Mouse (Mus musculus): Measurements from ENCODE around the gene Epb41l2.
A peak's percentile ranks its signal among the peaks of the same experiment; 100 is the strongest.

Gene Epb41l2

DNA sequence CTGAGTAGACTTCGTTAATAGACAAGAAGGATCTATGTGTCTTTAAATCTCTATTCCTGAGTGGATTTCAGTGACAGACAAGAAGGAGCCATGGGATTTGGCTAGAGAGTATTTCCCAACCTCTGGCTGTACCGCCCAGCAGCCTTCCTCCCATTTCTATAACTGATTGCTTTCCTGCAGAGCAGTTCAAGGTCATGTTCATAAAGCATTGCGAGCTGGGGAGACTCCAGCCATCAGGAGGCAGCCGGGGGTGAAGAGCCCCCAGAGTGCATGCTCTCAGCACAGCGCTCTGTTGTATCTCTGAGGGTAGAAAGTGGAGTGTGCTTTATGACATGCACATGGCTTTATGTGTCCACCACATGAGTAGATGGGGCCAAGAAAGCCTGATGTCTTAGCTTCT lies 123.2 kb downstream of the Epb41l2 start:
- no peak for DNase-seq (ENCODE audit: low read depth, low spot score)

DNA sequence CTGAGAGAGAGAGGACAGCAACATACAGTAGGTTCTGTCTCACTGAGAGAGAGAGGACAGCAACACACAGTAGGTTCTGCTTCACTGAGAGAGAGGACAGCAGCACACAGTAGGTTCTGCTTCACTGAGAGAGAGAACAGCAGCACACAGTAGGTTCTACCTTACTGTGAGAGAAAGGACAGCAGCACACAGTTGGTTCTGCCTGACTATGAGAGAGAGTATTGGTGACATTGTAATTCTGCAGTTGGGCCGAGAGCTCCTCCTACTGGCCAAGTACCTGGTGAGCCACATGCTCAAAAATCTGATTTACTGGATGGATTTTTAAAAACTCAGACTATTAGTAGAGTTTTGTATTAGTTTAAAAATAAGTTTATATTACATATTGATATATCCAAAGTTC lies 128.9 kb downstream of the Epb41l2 start:
- peak; percentile 46 for DNase-seq (ENCODE audit: low read depth, low spot score)

DNA sequence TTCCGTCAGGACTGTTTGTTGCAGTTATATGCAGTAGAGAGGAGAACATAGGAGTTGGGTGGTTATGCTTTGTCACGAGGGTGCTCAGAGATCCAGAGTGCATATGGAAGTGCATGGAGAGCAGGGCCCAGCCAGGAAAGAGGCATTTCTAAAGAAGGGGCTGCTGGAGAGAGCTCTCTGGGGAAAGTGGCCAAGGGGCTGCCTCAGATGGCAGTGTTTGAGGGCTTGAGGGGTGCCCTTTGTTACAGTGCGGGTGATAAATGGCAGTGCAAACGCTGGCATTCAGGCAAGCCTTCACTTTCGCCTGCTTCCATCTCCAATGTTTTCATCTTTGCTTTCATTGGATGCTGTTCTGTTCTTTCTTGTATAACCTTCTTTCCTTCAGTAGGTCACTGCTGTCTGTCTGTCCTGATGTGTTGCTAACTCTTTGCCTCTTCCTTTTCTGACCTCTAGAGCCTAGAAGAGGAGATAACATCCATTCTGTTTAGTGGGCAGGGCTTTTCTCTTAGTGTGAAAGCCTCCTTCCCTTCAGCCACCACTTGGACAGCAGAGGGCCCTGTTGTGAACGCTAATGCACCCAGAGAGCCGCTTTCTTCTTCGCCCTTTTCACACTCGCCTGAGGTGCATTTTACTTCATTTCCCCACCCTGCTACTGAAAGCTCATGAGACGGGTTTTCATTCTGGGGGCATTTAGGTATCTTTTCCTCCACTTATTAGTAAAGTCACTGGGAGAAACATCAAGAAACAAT lies 139.9 kb downstream of the Epb41l2 start:
- DNase-seq (ENCODE audit: low read depth, low spot score), result no peak

DNA sequence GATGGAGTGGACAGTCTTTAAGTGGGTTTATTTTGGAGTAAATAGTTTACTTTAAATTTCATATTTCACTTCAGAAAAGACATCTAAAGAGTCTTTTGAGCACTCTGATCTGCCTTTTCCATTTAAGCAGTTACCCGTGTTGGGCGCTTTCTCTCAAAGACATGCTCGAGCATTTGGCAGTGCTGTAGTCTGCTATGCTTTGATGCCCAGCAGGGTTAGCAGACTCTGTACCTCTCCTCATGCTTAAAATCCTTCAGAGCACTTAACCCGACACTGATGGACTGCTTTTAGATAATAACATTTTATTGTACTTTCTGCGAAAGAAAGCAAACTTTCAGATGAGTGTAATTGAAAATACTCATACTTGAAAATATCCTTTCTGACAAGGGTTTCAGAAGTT lies 143.7 kb downstream of the Epb41l2 start:
- no peak for DNase-seq (ENCODE audit: low read depth, low spot score)

DNA sequence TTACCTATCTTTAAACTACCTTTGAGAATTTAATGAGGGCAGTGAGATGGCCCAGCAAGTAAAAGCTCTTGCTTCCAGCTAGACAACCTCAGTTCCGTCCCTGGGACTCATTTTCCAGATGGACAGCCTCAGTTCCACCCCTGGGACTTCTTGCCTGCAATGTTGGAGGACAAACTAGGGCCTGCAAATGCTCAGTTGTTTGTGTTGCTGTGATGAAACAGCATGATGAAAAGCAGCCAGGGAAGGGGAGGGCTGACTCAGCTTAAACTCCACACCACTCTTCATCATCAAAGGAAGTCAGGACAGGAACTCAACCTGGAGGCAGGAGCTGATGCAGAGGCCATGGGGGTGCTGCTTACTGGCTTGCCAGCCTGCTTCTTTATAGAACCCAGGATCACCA lies 154.2 kb downstream of the Epb41l2 start:
- DNase-seq (ENCODE audit: low read depth, low spot score), result no peak

DNA sequence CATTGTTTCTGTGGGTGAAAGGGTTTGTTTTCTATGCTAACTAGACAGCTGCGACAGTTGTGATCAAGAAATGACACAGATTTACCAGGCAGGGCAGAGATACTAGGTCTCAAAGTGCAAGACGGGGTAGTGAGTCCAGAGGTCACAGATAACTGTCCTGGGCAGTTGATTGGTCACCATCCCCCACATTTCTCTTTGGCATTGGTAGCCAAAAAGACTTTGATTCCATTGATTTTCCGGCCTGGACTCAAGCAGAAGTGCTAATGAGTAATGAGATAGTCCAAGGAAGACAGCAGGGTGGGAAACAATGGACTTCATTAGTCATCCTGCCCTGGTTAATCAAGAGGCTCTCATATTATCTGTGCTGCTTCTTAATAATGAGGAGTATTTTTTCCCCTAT lies 160.4 kb downstream of the Epb41l2 start:
- DNase-seq (ENCODE audit: low read depth, low spot score), result no peak

DNA sequence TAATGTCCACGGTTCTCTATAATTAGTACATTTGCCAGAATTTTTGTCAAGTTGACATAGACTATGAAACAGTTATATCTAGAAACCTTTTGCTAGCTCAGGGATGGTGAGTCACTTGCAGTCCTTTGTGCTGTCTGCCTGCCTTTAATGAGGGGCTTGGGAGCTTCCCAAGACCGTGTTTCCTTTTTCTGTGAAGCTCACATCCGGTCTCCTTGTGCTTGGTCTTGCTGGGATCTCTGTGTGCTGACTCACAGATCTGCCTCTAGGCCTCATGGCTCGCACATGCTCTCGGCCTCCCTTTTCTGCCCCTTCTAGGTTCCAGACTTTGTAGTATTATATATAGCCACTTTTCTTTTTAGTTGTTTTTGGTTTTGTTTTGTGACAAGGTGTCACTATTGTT lies 160.8 kb downstream of the Epb41l2 start:
- DNase-seq (ENCODE audit: low read depth, low spot score), result no peak

DNA sequence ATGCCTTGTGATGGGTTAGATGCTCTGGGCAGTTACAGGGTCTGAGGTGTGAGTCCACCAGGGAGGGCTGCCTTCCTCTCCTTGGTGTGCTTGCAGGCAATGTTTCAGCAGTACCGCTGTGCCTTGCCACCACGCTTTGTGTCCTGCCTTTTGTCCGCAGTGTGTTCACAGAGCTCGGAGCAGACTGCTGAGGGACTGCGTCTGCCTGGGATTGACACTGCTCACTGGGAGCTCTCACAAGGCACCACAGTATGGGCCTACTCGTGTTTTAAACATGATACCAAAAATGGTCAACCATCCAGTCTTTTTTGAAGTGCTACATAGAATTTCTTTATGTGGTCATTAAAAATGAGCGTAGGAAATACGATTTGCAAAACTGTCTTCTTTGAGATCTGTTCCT lies 164.1 kb downstream of the Epb41l2 start:
- DNase-seq (ENCODE audit: low read depth, low spot score), result no peak

DNA sequence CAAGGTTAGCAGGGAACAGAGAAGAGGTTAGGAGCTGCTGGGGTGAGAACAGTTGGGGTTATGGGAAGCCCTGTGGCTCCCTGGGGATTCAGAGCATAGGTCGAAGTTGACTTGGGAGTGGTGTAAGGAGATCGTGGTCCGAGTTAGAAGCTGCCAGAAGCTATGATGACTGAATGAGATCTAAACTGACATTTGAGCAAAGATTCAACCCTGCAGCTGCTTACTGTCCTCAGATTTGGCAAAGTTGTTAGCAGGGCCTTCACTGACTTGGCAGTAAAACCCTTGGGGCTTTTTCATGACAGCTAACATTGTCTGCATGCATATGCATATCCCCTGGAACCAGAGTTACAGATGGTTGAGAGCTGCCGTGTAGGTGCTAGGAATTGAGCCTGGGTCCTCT lies 166.6 kb downstream of the Epb41l2 start:
- no peak for DNase-seq (ENCODE audit: low read depth, low spot score)

DNA sequence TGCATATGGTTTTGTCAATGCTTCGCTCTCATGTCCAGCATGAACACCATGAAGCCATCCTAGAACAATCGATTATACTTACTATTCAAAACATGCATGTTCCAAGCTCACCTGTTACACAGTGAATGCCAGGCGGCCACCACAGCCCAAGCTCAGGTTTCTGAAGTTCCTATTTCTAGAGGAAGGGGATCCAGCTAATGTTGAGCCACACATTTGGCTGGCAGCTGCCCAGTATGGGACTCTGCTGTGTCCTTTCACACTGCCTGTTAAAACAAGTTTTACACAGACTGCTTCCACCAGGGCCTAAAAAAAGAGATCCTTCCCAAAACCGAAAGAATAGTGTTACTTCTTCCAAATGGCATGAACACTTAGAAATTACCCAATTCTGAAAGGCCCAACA lies 167.0 kb downstream of the Epb41l2 start:
- no peak for DNase-seq (ENCODE audit: low read depth, low spot score)

DNA sequence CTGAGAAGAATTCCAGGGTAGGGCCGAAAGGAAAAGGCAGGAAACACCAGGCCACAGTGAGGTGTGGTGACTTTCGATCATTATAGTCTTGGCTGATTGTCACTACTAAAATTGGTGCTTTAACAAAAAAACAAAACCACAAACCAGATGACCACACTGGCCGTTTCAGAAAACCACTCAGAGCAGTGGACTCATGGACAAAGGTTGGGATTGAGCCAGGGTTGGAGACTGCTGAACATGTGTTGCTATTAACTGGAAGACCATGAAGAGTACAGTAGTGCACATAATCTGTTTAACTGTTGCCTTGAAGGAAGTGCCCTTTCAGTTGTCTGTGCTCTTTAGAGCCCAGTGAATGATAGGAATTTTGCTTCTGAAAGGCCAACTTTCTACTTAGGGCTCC lies 167.5 kb downstream of the Epb41l2 start:
- no peak for DNase-seq (ENCODE audit: low read depth, low spot score)

DNA sequence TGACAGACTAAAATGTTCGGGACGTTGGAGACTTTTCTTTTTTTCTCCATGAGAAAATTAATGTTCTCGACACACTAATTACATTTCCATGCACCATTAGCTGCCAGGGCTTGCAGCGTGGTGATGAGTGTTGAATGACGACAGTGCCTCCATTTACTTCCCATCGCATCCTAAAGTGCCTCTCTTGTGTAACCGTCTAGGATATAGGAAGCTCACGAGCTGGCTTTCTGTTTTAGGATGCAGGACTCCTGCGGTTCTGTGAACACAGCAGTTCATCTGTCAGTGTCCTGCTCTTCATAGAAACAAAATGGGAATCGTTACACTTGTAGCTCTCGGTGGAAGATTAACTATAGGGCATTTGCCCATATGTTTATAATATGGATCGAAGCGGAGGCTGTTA lies 171.7 kb downstream of the Epb41l2 start:
- DNase-seq (ENCODE audit: low read depth, low spot score), result no peak

DNA sequence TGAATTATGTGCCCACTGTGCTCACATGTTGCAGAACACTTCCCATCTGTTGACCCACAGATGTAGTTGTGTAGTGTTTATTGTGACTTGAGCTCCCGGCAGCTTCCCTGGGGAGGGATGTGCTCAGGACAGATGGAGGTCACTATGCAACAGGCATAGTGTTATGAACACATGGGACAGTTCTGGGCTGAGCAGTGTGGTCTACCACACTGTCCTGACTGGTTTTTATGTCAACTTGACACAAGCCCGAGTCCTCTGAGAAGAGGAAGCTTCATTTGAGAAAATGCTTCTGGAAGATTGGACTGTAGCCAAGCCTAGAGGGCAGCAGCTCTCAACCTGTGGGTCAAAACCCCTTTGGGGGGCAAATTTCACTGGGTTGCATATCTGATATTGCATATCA lies 173.5 kb downstream of the Epb41l2 start:
- DNase-seq (ENCODE audit: low read depth, low spot score), result no peak

DNA sequence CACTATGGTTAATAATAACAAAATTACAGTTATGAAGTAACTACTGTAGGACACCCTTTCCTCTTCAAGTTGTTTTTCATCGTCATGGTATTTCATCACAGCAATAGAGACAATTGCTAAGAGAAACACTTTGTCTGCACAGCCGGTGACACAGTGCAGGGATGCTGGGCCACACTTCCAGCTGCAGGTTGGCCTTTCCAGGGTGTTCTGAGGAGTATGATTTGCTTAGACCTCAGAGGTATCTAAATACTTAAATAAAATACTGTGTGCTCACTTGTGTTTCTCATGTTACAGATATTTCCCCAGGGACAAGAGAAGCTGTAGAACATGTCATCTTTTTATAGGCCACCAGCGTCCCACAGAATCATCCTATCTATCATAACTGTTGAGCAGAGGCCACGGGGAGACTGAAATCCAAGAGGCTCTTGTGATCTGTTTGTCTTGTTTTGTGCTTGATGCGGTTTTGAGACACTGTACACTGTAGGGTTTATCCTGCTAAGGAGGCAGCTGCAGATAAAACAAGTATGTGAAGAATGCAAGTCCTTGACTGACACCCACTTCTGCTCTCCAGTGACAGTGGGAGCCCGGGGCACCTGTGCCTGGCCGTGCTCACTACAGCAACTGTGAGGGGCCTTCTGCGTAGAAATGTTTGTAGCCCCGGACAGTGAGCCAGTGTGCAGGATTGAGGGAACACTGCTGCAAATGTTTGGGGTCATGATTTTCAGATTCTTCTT lies 174.1 kb downstream of the Epb41l2 start:
- DNase-seq (ENCODE audit: low read depth, low spot score), result no peak

DNA sequence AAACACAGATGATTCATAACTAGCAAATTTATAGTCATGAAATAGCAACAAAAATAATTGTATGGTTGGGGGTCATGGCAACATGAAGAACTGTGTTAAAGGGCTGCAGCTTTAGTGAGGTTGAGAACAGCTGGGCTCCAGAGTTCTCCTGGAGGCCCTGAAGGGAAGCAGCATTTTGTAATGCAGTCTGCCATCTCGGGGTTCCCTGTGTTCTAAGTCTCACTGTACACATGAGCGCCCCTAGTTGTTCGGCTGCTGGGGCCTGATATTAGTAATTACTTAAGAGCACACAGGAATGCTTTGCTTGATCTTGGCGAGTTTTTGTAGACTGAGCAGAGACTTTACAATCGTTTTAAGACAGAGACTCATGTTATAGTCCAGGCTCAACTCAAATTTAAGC lies 174.9 kb downstream of the Epb41l2 start:
- DNase-seq (ENCODE audit: low read depth, low spot score), result no peak

DNA sequence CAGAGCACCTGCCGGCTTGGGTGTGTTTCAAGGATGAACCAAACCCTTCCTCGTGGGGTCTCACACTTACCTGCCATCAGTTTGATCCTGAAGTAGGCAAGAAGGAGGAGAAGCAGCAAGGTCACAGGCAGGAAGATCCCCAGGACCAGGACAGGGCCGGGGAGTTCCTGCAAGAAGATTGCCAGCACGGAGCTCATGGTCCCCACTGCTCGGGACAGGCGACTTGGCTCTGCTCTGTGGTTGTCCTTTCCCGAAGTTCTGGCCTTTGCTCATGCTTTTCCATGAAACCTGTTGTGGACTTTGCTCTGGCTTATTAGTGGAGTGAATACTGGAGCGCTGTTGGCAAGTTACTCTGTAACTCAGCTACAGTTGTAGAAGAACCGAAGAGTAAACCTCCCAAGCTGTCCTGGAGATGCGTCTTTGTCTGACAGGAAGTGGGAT lies 176.3 kb downstream of the Epb41l2 start, which contains the start of gene Smlr1:
Gene Smlr1 (minus strand): TSS at position 377 of the 441 bp plus-strand sequence.
- no peak for DNase-seq (ENCODE audit: low read depth, low spot score)

DNA sequence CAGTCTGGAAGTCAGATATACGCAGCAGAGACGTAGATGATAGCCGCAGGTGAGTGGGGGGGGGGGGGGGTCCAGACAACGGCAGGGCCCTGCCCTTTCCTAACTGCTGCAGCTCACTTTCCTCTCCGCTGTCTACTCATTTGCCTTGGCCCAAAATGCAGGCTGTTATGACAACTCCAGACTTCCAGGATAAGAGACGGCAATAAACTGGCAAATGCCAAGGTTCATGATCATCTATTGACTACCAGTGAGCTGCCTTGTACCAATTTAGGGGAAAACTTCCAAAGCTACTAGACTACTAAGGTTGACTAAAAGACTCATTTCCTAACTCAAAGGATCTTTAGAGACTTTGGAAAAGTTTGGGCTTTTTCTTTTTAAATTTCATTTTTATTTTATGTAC lies 177.0 kb downstream of the Epb41l2 start:
- DNase-seq (ENCODE audit: low read depth, low spot score), result no peak

DNA sequence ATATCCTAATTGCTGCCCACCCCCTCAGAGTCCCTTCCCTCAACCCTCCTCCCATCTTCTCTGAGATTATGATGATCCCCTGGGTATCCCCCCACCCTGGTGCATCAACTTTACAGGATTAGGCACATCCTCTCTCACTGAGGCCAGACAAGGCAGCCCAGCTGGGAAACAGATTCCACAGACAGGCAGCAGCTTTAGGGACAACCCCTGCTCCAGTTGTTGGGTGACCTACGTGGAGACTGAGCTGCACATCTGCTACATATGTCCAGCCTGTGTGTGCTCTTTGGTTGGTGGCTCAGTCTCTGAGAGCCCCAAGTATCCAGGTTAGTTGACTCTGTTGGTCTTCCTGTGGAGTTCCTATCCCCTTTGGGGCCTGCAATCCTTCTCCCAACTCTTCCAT lies 179.1 kb downstream of the Epb41l2 start:
- DNase-seq (ENCODE audit: low read depth, low spot score), result no peak

DNA sequence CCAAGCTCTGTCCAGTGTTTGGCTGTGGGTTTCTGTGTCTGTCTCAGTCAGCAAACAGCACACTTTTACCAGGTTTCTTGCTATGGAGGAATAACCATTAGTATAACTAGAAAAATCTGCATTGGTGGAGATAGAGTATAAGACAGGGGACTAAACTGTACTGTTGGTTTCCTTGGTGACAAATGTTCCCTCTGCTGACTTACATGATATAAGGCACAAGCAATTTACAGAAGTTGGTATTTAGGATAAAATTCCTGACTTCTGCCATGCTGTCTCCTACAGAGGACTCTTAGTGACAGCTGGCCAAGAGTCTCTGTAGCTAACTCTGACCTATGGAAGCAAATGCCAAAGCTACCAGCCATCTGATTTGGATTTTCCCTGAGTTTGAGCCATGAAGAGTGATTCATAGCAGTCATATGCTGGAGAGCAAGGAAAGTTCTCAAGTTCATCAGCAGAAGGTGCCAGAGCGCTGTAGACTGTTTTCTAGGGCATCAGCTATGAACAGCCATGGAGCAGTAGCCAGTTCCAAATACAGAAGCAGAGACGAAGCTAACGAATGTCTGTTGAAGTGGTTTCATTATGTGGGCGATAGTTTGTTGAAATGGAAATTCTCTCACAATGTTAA lies 179.7 kb downstream of the Epb41l2 start:
- DNase-seq (ENCODE audit: low read depth, low spot score), result no peak

DNA sequence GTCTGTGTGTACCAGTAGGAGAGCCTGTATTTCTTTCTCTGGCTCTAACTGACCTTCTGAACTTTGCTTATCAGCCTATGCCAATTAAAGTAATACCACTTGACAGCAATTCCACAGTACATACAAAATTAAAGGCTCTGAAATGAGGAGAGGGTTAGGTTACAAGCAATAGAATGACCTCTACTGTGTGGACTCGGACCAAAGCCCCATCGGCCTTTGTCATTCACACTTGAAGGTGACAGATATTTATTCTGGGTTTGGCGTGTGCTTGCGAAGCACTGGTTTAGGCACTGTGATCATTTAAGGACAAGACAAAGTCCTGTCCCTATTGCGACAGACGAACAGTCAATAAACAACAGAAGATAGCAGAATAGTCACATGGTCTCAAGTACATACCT lies 180.2 kb downstream of the Epb41l2 start:
- no peak for DNase-seq (ENCODE audit: low read depth, low spot score)

DNA sequence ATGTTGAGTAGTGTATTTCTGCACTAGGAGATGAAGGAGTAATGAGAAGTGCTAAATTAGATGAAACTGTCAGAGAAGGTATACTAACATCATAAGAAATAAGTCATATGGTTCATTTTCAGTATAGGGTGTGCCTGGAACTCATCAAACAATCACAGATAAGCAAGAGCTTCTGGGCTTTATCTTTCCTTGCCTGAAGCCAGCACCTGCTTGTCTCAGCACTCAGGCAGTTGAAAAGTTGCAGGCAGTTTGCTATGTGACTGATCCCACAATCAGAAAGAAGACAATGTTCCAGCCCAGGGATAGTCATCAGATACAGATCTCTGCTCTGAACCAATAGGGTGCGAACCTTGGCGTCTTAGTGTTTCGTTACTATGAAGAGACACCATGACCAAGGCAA lies 181.5 kb downstream of the Epb41l2 start:
- no peak for DNase-seq (ENCODE audit: low read depth, low spot score)

DNA sequence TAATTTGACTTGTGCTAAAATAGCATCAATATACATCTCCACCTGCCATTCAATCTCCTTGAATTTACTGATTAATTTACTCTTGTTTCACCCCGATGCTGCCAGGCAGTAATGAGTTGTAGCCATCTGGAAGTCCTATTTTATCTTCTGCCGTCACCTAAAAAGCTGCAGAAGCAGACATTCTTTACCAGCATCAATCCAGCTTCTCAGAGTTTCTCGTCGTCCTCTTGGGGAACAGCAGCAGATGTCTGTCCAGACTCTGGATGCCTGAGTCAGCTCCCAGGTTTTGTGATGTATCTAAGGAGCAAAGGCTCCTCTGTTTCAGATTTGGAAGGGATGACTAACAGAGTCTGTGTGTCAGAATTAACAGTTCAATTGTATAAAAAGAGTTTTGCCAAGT lies 193.3 kb downstream of the Epb41l2 start:
- DNase-seq (ENCODE audit: low read depth, low spot score), result no peak
